Mouse (Mus musculus) ZHBTc4 (cell line): ENCODE results near the gene Grin1.

ENCODE experiments used
- DNase-seq: peaks from one replicate; pipeline ENCODE4 v3.0.0-alpha.2; 2011; ENCODE audit warnings: low read depth, low spot score

The Grin1 gene

DNA sequence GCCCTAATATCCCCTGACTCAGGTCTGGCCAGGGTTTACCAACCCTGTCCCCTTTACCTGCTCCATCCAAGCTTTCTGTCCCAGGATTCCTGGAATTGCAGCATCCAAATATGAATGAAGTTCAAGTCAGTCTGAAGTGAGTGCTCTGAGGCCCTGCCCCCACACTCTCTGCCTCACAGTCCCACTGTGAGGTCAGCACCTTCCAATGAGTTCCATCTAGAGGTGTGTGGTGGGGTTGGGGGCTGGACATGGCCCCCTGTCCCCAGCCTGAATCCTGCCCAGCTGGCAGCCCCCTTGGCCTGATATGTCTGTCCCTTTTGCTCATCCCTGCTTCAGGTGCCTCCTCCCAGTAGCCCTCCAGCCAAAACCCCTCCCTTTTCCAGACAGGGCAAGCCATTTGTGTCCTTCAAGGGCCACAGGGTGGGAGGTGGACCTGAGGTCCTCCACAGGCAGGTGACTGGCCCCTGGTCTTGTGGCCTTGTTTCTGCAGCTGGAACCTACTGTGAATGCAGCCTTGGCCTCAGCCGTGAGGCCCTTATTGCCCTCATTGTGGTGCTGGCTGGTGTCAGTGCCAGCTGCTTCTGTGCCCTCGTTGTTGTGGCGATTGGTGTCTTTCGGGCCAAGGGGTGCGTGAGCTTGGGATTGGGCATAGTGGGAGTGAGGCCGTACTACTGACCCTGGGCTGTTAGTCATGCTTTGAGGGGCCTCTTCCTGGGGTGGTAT is 30.9 kb downstream of the Grin1 start, which contains the start of gene Tmem210:
Tmem210 (plus strand) TSS at position 219 of the 723 bp plus-strand sequence.
- DNase-seq: no peak

- DNase-seq: no peak
Measured at GRCm38 (mm10) chr2:25286837-25287636, 31.9 kb downstream of the Grin1 start.

DNA sequence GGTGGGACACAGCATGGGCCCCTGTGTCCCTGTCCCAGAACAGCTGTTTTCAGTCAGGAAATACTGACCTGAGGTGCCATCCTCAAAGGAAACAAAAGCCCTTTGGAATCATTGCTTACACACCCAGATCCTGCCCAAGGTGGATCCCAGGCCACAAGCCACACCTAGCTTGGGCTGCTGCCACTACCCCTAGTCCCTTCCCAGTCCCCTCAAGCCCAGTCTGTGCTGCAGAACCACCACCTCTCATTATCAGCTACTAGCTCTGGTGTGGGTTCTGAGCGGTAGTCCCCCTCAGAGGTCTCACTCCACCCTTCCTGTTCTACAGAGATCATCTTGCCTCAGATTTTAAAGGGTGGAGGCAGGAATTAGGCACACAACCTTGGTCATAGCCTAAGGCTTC is 32.7 kb downstream of the Grin1 start:
- no peak for DNase-seq

DNA sequence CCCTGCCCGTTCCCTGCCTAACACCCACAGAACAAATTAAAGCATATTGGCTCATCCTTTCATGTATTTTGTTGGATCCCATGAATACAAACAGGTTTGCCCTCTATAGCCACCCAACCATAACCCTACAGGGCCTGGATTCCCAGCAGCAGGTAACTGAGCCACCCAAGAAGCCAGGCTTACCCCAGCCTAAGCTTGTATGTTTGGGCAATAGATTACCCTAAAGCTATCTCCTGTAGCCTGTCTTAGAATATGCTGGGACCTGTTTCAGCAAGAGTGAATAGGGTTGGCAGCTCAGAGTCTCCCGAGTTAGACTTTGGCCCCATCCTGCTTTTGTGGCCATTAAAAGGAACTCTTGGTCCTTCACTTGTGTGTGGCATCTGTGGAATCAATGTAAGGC is 33.4 kb downstream of the Grin1 start:
- no peak for DNase-seq

DNA sequence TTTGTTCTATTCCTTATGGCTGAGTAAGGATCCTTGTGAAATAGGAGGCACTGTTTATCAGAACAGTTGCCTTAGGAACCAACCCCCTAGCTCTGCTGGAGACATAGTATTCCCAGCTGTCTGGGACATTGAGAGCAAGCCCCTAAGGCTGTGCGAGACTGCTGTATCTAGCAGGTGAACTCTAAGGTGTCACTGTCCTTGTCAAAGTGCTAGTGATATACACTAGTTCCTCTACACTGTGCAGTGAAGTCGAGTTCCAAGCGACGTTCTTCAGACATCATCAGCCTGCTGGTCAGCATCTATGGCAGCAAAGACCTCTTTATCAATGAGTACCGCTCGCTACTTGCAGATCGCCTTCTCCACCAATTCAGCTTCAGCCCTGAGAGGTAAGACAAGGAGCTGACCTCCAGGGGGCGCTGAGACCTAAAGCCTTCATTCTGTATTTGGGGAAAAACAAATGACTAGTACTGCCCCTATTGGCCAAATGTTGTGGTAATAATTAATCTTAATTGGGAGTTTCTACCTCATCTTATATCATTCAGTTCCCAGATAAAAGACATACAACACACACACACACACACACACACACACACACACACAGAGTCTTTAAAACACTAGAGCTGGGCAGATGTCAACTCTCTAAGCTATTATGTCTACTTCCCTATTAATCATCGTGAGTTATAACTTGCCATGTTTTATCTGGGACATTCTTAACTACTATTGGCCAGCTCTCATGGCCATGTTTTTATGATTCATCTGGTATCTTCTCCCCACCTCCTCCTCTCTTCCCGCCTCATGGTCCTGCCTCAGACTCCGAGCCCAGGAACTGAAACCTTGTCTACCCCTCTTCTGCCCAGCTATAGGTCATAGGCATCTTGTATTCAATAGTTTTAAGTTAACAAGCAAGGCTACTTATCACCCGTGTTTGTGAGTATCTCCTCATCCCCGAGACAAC is 39.8 kb downstream of the Grin1 start:
- peak; percentile 94 for DNase-seq

DNA sequence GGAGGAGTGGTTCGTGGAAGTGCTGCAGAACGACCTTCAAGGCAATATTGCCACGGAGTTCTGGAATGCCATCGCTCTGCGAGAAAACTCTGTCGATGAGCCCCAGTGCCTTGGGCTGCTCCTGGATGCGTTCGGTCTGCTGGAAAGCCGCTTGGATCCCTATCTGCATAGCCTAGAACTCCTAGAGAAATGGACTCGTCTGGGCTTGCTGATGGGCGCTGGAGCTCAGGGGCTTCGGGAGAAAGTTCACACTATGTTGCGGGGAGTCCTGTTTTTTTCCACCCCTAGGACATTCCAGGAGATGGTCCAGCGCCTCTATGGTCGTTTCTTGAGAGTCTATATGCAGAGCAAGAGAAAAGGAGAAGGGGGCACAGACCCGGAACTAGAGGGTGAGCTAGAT is 46.0 kb downstream of the Grin1 start:
- DNase-seq: no peak

DNA sequence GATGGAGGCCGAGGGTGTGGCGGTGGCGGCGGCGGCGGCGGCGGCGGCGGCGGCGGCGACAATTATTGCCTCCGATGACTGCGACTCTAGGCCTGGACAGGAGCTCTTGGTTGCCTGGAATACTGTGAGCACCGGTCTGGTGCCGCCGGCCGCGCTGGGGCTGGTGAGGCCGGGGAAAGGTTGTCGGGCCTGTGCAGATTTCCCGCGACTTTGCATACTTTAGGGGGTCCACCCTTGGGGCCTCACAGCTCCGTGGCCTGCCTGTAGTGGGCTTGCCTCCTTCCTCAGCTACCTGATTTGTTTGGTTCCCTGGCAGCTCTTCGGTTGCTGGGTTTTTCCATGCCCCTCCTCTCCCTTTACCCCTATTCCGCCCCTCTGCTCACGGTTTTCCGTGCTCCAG is 46.5 kb downstream of the Grin1 start:
- no peak for DNase-seq

GRCm38 (mm10) chr2:25271827-25272511 is 47.0 kb downstream of the Grin1 start, which contains the start of the genes Ssna1 and Anapc2:
Gene Ssna1 (minus strand): TSS chr2:25272438.
Gene Anapc2 (plus strand): TSS chr2:25272478.
- DNase-seq: peak; percentile 99

DNA sequence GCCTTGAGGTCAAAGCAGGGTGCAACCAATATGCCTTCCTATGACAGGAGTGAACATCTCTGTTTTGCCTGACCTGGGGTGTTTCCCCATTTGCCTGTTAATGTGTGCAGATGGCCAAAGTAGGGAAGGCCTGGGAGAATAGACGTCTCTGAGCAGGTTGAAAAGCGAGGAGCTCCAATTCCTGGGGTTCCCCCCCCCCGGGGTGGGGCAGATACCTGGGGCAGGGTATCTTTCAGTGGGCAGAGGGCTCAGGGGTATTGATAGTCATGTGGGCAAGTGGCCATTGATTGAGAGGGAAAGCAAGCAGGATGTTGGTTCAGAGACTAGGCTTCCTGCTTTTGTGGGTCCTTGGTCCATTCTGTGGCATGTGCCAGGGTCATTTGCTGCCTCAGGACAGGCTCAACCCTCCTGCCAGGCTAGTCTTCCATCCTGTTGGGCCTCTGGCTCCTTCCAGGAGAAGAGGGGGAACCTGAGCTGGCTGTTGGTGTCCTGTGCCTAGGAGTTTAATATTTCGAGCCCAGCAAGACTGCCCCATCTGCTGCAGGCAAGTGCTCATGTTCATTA is 51.2 kb downstream of the Grin1 start:
- DNase-seq: no peak

DNA sequence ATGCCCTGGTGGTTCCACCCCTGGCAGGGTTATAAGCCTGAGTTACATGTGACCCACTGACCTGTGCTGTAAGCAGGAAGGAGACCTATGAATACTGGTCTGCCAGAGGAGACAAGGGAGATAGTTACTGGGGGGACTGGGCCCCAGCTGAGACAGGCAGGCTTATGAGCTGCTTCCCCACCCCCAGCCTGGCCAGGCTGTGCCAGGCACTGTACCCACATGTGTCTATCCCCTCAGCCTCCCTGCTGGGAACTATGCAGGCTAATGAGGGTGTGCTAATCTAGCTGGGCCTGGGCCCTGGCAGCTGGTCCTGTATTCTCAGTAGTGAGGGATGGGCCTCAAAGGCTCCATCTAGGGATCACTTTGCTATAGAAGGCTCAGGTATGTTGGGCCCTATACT is 51.7 kb downstream of the Grin1 start:
- no peak for DNase-seq

GRCm38 (mm10) chr2:25266720-25267119 is 52.3 kb downstream of the Grin1 start:
- peak; percentile 71 for DNase-seq

DNA sequence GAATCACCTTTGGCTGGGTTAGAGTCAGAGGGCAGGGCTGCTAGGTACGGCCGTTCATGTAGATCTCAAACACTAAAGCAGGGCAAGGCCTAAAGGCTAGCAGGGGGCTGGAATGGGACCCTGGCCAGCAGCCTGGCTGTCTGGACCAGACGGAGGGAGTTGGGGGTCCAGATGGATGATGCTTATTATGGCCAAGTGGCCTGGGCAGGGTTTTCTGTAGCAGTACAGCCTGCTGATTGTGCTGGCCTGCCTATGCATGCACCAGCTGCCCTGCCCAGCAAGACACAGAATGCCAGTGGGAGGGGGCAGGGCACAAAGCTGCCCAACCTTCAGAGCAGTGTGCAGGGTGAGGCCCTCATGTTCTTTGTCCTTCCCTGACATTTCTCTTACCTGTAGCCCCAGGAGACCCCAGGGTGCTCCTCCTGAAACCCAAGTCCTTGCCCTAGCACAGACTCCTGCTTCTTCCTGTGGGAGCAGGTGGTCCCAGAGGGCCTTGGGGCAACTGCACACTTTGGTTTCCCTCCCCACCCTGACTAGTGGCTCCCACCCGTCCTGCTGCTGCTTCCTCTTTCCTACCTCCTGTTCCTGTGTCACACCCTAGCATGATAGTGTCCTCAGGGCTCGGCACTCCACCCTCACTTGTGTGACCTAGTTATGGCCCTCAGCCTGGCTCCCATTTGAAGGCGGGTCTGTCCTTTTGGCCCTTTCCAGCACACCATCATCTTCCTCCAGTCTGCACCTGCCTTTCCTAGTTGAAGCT is 52.9 kb downstream of the Grin1 start:
- DNase-seq: peak; percentile 61

- no peak for DNase-seq
Measured at GRCm38 (mm10) chr2:25264851-25265250, 54.1 kb downstream of the Grin1 start.

GRCm38 (mm10) chr2:25264286-25264660 is 54.7 kb downstream of the Grin1 start:
- no peak for DNase-seq

- DNase-seq: no peak
Measured at GRCm38 (mm10) chr2:25263623-25264285, 55.2 kb downstream of the Grin1 start.

GRCm38 (mm10) chr2:25262795-25263622 is 56.0 kb downstream of the Grin1 start:
- DNase-seq: peak; percentile 80

- peak; percentile 98 for DNase-seq
Measured at GRCm38 (mm10) chr2:25262291-25262767, 56.7 kb downstream of the Grin1 start, which contains the start of gene Tprn. Gene Tprn (plus strand): TSS chr2:25262618.

DNA sequence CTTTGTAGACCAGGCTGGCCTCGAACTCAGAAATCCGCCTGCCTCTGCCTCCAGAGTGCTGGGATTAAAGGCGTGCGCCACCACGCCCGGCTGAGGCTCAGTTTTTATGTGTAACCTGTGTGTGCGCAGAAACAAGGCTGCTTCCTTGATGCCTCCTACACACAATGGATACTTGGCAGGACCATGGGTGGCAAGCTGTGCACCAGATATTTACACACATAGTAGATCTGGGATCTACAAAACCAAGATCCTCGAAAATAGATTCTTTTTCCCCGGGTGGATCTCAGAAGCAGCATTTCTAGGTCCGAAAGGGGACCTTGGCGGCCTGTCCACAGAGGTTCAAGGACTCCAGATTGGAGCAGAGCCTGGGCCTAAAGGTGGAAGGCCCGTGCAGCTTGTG is 57.1 kb downstream of the Grin1 start:
- no peak for DNase-seq
